Mouse (Mus musculus) layer of hippocampus, adult 11-12 months (tissue): ENCODE data around the gene Snai3.

ENCODE experiments used
- DNase-seq: peaks from one replicate; pipeline ENCODE4 v3.0.0; 2022; ENCODE audit warnings: low spot score

The Snai3 gene

GRCm38 (mm10) chr8:122459218-122459900, 1.2 kb downstream of the Snai3 start:
- no peak for DNase-seq

GRCm38 (mm10) chr8:122457171-122457570, 3.4 kb downstream of the Snai3 start:
- DNase-seq = no peak

GRCm38 (mm10) chr8:122454409-122454808, 6.1 kb downstream of the Snai3 start:
- no peak for DNase-seq

GRCm38 (mm10) chr8:122452154-122452553, 8.4 kb downstream of the Snai3 start:
- no peak for DNase-seq

- no peak for DNase-seq
Observed at GRCm38 (mm10) chr8:122451161-122451703, 9.3 kb downstream of the Snai3 start.

GRCm38 (mm10) chr8:122445203-122445602, 15.3 kb downstream of the Snai3 start:
- no peak for DNase-seq

GRCm38 (mm10) chr8:122444058-122444748, 16.3 kb downstream of the Snai3 start:
- peak; percentile 90 for DNase-seq

GRCm38 (mm10) chr8:122443262-122444006, 17.1 kb downstream of the Snai3 start, which contains the start of gene Mvd:
Gene Mvd (minus strand): TSS chr8:122443422.
- DNase-seq = peak; percentile 99

GRCm38 (mm10) chr8:122442781-122443180, 17.8 kb downstream of the Snai3 start:
- no peak for DNase-seq

- DNase-seq = no peak
Observed at GRCm38 (mm10) chr8:122442356-122442755, 18.2 kb downstream of the Snai3 start.

GRCm38 (mm10) chr8:122441326-122441725, 19.2 kb downstream of the Snai3 start:
- no peak for DNase-seq

- no peak for DNase-seq
Observed at GRCm38 (mm10) chr8:122439336-122439735, 21.2 kb downstream of the Snai3 start.

- DNase-seq = no peak
Observed at GRCm38 (mm10) chr8:122437708-122438331, 22.7 kb downstream of the Snai3 start.

GRCm38 (mm10) chr8:122436586-122437125, 23.9 kb downstream of the Snai3 start:
- DNase-seq = no peak

- DNase-seq = no peak
Observed at GRCm38 (mm10) chr8:122436146-122436545, 24.4 kb downstream of the Snai3 start.

GRCm38 (mm10) chr8:122435375-122435774, 25.2 kb downstream of the Snai3 start:
- no peak for DNase-seq

- DNase-seq = no peak
Observed at GRCm38 (mm10) chr8:122433269-122433905, 27.1 kb downstream of the Snai3 start.

GRCm38 (mm10) chr8:122432443-122433268, 27.9 kb downstream of the Snai3 start, which contains the start of gene Cyba:
Gene Cyba (minus strand): TSS chr8:122432930.
- no peak for DNase-seq

GRCm38 (mm10) chr8:122431694-122432442, 28.7 kb downstream of the Snai3 start:
- DNase-seq = no peak

GRCm38 (mm10) chr8:122430646-122431045, 29.9 kb downstream of the Snai3 start:
- no peak for DNase-seq
